Mouse (Mus musculus): ENCODE results near the gene Spata31d1b. TPM values are rescaled to one million over a fixed set of nuclear protein-coding genes. Genes with fewer than 3 reads are reported as not detected.

The Spata31d1b gene
- polyA plus RNA-seq, 1 experiment = 0.37 TPM

- Histone ChIP-seq H3K4me1 (ENCODE audit: control insufficient read depth, insufficient read depth, low read length) (peaks cover 7% of the 10 kb centered on the region), H3K27me3 (ENCODE audit: control insufficient read depth, insufficient read depth, low read length, poor library complexity, severe bottlenecking) (no peaks in the 10 kb centered on the region), H3K9ac (ENCODE audit: low read depth, poor library complexity, severe bottlenecking) (no peak overlapping the region), H3K9me3 (replicated peaks; ENCODE audit: control insufficient read depth, insufficient read depth, low read length, poor library complexity, severe bottlenecking) (no peaks in the 10 kb centered on the region), H3K36me3 (ENCODE audit: control insufficient read depth, insufficient read depth, low read length, poor library complexity, severe bottlenecking) (peaks cover 7% of the 10 kb centered on the region), H3K4me3 (ENCODE audit: low read depth, low read length) (no peak overlapping the region), H3K27ac (ENCODE audit: insufficient read depth, low read length) (no peak overlapping the region)
- no peak for TF ChIP-seq EP300 (IDR thresholded peaks at IDR 0.05; ENCODE audit: insufficient read depth, low read depth, low read length)
- TF ChIP-seq POLR2A (IDR thresholded peaks at IDR 0.05; ENCODE audit: insufficient read depth, low read length) = no peak
- TF ChIP-seq CTCF (IDR thresholded peaks at IDR 0.05; ENCODE audit: low read depth, low read length) = no peak
These were observed 39.8 kb upstream of the Spata31d1b start for GRCm38 (mm10) chr13:59672248-59672647.

- peaks cover 7% of the 10 kb centered on the region for H3K4me1 ChIP-seq (ENCODE audit: control insufficient read depth, insufficient read depth, low read length)
These were observed 38.5 kb upstream of the Spata31d1b start for GRCm38 (mm10) chr13:59673597-59673996.

GRCm38 (mm10) chr13:59674215-59674614, 37.9 kb upstream of the Spata31d1b start:
- Histone ChIP-seq H3K4me3 (ENCODE audit: low read depth, low read length) (no peak overlapping the region), H3K9ac (ENCODE audit: low read depth, poor library complexity, severe bottlenecking) (no peak overlapping the region; the same call in 1 of the 2 replicates), H3K27ac (ENCODE audit: insufficient read depth, low read length) (no peak overlapping the region), H3K4me1 (ENCODE audit: control insufficient read depth, insufficient read depth, low read length) (peaks cover 8% of the 10 kb centered on the region), H3K36me3 (ENCODE audit: control insufficient read depth, insufficient read depth, low read length, poor library complexity, severe bottlenecking) (peaks cover 7% of the 10 kb centered on the region), H3K27me3 (ENCODE audit: control insufficient read depth, insufficient read depth, low read length, poor library complexity, severe bottlenecking) (no peaks in the 10 kb centered on the region), H3K9me3 (replicated peaks; ENCODE audit: control insufficient read depth, insufficient read depth, low read length, poor library complexity, severe bottlenecking) (no peaks in the 10 kb centered on the region)
- no peak for TF ChIP-seq EP300 (IDR thresholded peaks at IDR 0.05; ENCODE audit: insufficient read depth, low read depth, low read length)
- TF ChIP-seq CTCF (IDR thresholded peaks at IDR 0.05; ENCODE audit: low read depth, low read length) = no peak
- no peak for TF ChIP-seq POLR2A (IDR thresholded peaks at IDR 0.05; ENCODE audit: insufficient read depth, low read length)

More at GRCm38 (mm10) chr13:59673597-59673996, 38.5 kb upstream of the Spata31d1b start:
- H3K9me3 ChIP-seq (replicated peaks; ENCODE audit: control insufficient read depth, insufficient read depth, low read length, poor library complexity, severe bottlenecking) = no peaks in the 10 kb centered on the region
- peaks cover 7% of the 10 kb centered on the region for H3K36me3 ChIP-seq (ENCODE audit: control insufficient read depth, insufficient read depth, low read length, poor library complexity, severe bottlenecking)
- H3K4me3 ChIP-seq (ENCODE audit: low read depth, low read length) = no peak overlapping the region
- H3K27me3 ChIP-seq (ENCODE audit: control insufficient read depth, insufficient read depth, low read length, poor library complexity, severe bottlenecking) = no peaks in the 10 kb centered on the region
- no peak overlapping the region for H3K9ac ChIP-seq (ENCODE audit: low read depth, poor library complexity, severe bottlenecking)
- TF ChIP-seq CTCF (IDR thresholded peaks at IDR 0.05; ENCODE audit: low read depth, low read length) = no peak
- TF ChIP-seq POLR2A (IDR thresholded peaks at IDR 0.05; ENCODE audit: insufficient read depth, low read length) = no peak
- no peak for TF ChIP-seq EP300 (IDR thresholded peaks at IDR 0.05; ENCODE audit: insufficient read depth, low read depth, low read length)
- no peak overlapping the region for H3K27ac ChIP-seq (ENCODE audit: insufficient read depth, low read length)

- no peaks in the 10 kb centered on the region for H3K9me3 ChIP-seq (replicated peaks; ENCODE audit: control insufficient read depth, insufficient read depth, low read length, poor library complexity, severe bottlenecking)
- TF ChIP-seq CTCF (IDR thresholded peaks at IDR 0.05; ENCODE audit: low read depth, low read length) (no peak), POLR2A (IDR thresholded peaks at IDR 0.05; ENCODE audit: insufficient read depth, low read length) (no peak), EP300 (IDR thresholded peaks at IDR 0.05; ENCODE audit: insufficient read depth, low read depth, low read length) (no peak)
- H3K4me3 ChIP-seq (ENCODE audit: low read depth, low read length) = peak overlapping the region; percentile 76
- H3K9ac ChIP-seq (ENCODE audit: low read depth, poor library complexity, severe bottlenecking) = peak overlapping the region; percentile 90
- H3K36me3 ChIP-seq (ENCODE audit: control insufficient read depth, insufficient read depth, low read length, poor library complexity, severe bottlenecking) = peaks cover 7% of the 10 kb centered on the region
- H3K27ac ChIP-seq (ENCODE audit: insufficient read depth, low read length) = no peak overlapping the region
- H3K27me3 ChIP-seq (ENCODE audit: control insufficient read depth, insufficient read depth, low read length, poor library complexity, severe bottlenecking) = no peaks in the 10 kb centered on the region
- peaks cover 7% of the 10 kb centered on the region for H3K4me1 ChIP-seq (ENCODE audit: control insufficient read depth, insufficient read depth, low read length)
These were observed 37.3 kb upstream of the Spata31d1b start for GRCm38 (mm10) chr13:59674761-59675150.

- no peaks in the 10 kb centered on the region for H3K9me3 ChIP-seq (replicated peaks; ENCODE audit: control insufficient read depth, insufficient read depth, low read length, poor library complexity, severe bottlenecking)
- no peaks in the 10 kb centered on the region for H3K27me3 ChIP-seq (ENCODE audit: control insufficient read depth, insufficient read depth, low read length, poor library complexity, severe bottlenecking)
- peak within 1 kb of the TSS; percentile 76 for H3K4me3 ChIP-seq (ENCODE audit: low read depth, low read length)
- peak within 1 kb of the TSS; percentile 90 for H3K9ac ChIP-seq (ENCODE audit: low read depth, poor library complexity, severe bottlenecking)
- peaks cover 7% of the 10 kb centered on the region for H3K36me3 ChIP-seq (ENCODE audit: control insufficient read depth, insufficient read depth, low read length, poor library complexity, severe bottlenecking)
- TF ChIP-seq CTCF (IDR thresholded peaks at IDR 0.05; ENCODE audit: low read depth, low read length) (no peak), POLR2A (IDR thresholded peaks at IDR 0.05; ENCODE audit: insufficient read depth, low read length) (peak; percentile 22)
- peaks cover 6% of the 10 kb centered on the region for H3K4me1 ChIP-seq (ENCODE audit: control insufficient read depth, insufficient read depth, low read length)
- no peak within 1 kb of the TSS; the same call in 1 of the 2 replicates for H3K27ac ChIP-seq (ENCODE audit: insufficient read depth, low read length)
These were observed 36.7 kb upstream of the Spata31d1b start, which contains the start of gene Golm1 for GRCm38 (mm10) chr13:59675151-59676011. Gene Golm1, minus strand, starts transcription at chr13:59675811.
